Mouse (Mus musculus): ENCODE data around the gene Ubtf.
"Not testable (repeated sequence)": the region's sequence is repeated elsewhere in the genome, so short reads cannot be mapped to it uniquely, and the experiment has no call there.

Ubtf gene

DNA sequence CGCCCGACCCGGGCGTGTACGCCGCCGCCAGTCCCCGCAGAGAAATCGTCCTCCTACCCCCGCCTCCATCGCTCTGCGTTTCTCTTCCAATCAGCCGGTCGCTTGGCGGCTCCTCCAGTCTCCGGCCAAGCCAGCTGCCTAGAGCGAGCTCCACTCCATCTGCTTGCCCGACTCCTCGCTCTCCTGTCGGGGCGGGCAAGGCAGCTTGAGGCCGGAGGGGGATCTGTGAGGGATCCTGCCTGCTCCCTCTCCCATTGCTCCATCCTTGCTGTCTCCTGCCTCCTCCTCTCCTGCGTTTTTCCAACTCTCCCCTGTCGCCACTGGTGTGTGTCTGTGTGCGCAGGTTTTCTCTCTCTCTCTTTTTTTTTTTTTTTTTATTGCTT, at the start of gene Ubtf:
Gene Ubtf, minus strand, starts transcription at position 333 of the 383 bp plus-strand sequence.
- peak; percentile 86 for DNase-seq (ENCODE audit: low read depth, low spot score)

DNA sequence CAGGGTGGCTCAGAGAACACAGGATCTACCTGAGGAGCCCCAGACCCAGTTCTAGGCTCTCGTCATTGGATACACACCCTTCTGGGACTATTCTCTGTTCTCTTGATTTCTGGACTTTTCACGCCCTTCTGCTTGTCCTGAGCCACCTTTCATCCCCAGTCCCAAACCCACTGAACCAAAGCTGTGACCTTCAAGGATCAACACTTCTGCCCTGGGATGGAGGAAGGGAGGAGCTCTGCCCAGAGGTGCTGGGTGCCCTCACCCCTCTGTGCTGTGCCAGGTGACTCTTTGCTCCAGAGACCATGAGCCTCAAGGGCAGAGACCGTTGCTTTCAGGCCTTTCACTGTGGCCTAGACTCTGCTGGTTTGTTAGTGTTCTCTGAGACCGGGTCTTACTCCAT, 49.7 kb upstream of the Ubtf start:
- DNase-seq (ENCODE audit: low read depth, low spot score): no peak

DNA sequence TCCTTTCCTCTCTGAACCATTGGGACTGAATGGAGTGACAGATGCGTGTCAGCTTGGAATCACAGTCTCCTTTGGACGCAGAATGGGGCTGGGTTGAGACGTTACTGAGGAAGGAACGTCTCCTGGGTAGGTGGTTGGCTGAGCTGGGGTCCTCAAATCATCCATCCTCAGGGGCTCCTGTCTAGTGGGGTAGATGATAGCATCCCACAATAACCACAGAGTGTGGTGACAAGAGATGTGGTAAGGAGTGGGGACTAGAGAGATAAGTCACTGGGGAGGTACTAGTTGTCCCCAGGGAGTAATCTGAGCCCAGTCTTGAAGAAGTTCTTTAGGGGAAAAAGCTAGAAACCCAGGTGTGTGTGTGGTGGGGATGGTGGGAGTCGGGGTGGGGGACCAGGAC, 48.8 kb upstream of the Ubtf start:
- no peak for DNase-seq (ENCODE audit: low read depth, low spot score)

DNA sequence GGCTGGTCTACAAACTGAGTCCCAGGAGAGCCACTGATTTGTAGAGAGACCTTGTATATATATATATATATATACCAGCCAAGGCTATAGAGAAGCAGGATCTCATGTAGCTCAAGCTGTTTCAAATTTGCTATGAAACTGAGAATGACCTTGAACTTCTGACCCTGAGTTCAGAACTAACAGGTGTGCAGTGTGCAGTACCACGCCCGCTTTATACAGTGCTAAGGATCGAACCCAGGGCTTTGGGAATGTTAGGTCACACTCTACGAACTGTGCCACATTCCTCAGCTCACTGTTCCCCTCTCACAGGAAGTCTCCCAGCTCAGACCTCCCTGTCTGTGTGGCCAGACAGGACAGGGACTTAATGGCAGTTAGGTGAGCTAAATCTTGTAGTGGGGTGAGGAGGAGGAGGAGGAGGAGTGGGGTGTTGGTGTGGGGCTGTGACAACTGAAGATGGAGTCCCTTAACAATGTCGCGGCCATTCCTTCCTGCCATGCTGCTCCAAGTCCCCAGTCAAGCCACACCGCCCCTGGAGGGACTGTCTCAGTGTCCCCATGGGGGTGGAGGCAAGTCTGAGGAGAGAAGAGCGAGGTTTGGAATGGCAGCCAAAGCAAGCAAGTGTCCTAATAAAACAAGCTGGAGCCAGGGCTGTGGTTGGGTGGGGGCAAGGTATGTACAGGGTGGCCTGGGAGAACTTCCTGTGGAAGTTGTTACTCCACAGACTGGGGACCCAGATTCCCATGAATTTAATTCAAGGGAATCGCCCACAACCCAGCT, 48.1 kb upstream of the Ubtf start:
- DNase-seq (ENCODE audit: low read depth, low spot score): no peak

DNA sequence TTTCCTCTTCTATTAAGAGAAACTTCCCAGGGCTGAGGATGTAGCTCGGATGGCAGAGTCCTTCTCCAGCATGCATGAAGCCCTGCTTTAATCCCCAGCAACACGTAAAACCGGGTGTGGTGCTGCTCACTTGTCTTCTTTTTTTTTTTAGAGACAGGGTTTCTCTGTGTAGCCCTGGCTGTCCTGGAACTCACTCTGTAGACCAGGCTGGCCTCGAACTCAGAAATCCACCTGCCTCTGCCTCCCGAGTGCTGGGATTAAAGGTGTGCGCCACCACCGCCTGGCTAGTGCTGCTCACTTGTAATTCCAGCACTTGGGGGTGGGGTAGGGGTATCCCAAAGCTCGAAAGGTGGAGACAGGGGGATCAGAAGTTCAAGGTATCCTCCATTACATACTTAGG, 46.6 kb upstream of the Ubtf start, which contains the start of gene Slc4a1:
Gene Slc4a1, minus strand, starts transcription at position 101 of the 400 bp plus-strand sequence.
- not testable (repeated sequence) for DNase-seq (ENCODE audit: low read depth, low spot score)

DNA sequence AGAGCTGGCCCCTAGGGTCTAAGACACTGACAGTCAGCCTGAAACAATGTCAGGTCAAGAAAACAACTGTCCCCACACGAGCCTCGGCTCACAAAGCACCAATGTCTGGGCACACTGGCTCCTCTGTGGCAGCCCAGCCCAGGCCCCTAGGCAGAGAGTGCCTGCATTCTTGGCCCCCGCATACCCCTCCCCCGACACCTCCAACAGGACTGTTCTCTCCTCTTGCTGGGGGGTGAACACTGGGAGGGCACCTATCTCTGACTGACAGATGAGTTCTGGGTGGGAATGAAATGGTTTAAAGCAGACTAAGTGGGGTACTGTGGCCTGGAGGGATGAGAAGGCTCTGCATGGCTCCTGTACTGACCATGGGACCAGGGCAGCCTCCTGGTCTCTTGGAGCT, 46.2 kb upstream of the Ubtf start:
- no peak for DNase-seq (ENCODE audit: low read depth, low spot score)

DNA sequence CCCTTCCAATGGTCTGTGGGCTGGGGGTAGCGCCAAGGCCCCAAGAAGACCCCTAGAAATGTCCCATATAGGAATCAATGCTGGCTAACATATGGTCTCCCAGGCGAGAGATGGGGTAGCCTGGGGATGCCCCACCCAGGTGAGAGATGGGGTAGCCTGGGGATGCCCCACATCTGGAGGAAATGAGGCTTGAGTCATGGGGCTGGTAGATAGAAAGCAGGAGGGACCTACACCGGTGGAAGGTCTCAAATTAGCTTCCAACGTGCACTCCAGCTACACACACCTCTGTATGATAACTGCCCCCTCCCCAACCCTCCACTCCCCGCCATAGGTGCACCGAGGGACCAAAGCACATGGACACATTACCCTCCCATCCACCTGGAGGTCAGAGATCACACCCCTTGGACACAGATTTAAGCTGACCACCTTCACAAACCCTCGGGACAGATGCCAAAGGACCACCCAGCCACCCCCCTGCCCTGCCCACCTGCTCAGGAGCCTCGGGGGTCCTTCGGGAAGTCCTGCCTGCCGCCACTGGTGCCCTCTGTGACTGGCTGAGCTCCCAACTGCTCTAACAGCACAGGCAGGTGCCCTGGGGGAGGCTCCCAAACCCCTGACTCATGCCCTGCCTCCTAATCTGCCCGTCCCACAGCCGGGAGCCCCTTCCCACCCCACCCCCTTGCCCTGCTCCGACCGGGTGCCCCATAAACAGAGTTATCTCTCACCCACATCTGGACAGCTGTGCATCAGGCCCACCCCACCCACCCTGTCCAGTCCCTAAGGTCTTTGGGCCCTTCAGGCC, 45.2 kb upstream of the Ubtf start:
- DNase-seq (ENCODE audit: low read depth, low spot score): no peak

DNA sequence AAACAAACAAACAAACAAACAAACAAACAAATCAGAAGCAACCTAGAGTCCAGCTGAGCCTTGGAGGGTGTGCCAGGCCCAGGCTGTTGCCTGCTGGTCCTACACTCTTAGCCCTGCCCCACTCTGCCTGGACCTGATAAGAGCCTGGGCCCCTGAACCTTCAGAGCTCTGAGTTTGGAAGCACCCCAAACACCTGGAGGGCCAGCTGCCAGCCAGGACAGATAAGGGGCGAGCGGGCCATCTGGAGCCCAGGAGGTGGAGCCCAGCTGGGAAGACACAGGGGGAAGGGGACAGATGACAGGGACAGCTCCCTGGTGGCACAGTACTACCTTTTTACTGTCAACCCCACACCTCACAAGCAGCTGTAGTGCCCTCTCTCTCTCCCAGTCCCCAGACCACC, 44.1 kb upstream of the Ubtf start:
- no peak for DNase-seq (ENCODE audit: low read depth, low spot score)

DNA sequence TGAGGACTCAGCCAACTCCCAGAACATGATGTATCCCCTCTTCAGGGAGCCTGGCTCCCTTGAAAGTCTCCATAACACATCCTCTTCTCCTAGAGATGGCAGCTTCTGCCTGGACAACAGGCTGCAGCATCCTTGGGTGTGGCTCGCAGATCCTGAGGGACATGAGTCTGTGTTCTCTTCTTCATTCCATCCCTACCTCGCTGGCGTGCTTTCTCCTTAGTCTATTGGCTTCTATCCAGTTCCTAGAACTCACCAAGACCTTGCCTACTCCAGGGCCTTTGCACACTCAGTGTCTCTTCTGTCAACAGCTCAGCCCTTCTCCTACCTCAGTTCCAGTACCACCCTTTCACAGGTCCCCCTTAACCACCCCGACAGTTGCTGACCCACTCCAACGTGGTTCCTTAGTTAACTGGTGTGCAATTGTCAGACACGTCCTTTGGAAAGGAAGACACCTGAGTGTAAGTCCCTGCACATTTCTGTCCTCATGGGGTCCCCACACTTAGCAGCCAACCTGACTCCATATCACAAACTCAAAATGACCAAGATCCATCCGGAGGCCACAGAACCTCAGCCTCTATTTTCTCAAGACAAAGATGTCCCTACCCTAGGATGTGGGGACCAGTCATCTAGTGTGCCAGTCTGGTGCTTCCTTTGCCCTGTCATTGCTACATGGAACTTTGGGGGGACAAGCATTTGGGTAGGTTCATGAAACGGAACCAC, 42.4 kb upstream of the Ubtf start:
- DNase-seq (ENCODE audit: low read depth, low spot score): no peak

DNA sequence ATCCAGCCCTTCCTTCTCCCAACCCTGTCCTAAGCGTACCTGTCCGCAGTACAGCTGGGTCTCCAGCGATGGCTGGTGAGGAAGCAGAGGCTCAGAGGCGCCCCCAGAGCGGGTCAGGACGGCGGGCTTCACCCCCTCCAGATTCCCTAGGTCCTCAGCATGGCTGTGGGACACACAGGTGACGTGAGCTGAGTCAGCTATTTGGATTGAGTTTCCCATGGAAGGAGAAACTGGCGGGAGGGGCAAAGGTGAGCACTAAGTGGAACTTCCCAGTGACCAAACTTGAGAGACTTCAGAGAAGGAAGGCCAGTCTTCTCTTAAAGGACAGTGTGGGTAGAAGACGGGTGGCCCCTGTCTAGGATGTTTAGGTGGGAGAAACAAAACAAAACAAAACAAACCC, 38.8 kb upstream of the Ubtf start:
- no peak for DNase-seq (ENCODE audit: low read depth, low spot score)

DNA sequence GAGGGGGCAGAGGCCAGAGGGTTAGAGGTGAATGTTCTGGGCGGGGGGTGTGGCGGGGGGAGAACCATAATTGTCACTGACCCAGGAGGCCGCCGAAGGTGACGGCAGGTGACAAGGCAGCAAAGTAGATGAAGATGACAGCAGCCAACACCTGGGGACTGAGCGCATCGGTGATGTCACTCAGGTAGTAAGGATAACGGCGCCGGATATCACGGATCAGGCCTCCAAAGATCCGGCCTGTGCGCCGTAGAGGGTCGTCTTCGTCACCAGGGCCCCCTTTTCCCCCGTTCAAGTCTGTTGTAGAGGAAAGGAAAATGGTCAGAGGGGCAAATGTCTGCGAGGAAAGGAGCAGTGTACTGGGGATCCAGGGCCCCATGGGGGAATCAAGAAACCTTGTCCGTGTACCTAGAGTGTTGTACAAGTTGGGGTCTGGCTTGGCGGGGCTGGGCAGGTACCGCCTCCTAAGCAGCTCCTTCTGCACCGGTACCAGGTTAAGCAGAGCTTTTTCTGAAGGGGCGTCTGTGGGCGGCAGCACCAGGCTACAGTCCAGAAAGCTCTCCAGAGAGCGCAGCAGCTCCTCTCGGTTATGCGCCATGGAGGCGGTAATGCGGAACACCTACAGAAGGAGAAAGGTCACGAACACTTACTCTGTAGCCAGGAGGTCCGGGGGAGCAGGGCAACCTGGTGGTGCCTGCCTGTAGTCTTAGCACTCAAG, 37.3 kb upstream of the Ubtf start:
- no peak for DNase-seq (ENCODE audit: low read depth, low spot score)

DNA sequence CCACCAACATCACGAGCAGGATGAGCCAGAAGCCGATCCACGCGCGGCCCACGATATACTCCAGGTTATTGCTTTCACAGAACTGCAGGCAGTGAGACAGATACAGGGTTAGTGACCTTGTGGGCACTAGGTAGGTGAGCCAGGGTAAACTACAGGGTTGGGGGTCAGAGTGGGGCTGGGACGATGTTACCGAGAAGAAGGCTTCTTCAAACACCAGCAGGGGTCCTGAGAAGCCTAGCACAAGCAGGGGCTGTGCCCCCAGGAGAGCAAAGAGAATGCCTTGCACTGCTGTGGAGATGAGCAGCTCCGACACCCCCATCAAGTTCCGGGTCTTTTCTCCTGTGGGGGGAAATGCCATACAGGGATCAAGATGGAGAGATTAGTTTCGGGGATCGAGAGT, 36.6 kb upstream of the Ubtf start:
- DNase-seq (ENCODE audit: low read depth, low spot score): no peak

DNA sequence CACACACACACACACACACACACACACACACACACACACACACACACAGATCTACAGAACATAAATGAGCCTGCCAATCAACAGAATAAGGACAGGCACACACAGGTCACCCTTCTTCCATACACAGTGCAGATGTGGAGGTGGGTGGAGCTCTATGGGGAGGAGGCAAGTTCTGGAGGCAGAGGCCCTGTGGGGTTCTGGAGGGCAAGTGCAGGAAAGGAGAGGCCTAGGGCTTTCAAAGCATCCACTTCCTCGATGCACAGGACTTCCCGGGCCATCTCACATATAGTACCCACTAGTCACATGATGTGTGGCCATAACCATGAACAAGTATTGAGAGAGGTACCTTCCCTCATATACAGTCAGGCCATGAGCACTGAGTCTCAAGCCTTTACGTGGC, 36.0 kb upstream of the Ubtf start:
- no peak for DNase-seq (ENCODE audit: low read depth, low spot score)

DNA sequence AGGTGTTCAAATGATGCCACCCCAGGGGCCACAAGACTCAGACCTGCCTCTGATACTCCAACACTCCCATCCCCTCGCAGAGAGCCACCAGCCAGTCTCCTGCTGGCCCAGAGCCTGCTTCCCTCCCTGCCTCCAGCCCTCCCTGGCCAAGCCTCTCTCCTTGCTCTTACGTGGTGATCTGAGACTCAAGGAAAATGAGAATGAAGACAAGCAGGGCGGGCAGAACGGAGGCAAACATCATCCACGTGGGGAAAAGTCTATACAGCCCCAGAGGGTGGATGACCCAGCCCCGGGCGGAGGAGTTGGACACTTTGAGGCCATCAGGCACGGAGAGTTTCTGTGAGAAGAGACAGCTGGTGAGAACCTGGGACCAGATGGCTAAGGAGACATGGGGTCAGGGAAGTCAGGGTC, 33.5 kb upstream of the Ubtf start:
- DNase-seq (ENCODE audit: low read depth, low spot score): no peak

DNA sequence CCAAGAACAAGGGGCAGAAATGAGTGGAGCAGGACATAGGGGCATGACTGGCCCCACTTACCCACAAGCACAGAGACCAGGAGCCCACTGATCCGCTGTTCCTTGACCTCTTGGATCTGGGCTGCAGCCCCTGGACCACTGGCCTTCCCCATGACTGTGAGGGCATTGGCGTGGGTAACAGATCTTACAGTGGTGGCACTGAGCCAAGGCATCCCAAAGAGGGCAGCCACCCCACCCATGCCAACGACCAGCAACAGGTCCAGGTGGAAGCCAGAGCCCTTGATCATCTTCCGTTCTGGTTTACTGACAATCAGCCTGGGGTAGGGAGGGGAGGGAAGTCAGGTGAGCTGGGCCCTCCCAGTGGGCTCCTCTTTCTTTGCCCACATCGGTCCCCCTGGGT, 32.8 kb upstream of the Ubtf start:
- no peak for DNase-seq (ENCODE audit: low read depth, low spot score)

DNA sequence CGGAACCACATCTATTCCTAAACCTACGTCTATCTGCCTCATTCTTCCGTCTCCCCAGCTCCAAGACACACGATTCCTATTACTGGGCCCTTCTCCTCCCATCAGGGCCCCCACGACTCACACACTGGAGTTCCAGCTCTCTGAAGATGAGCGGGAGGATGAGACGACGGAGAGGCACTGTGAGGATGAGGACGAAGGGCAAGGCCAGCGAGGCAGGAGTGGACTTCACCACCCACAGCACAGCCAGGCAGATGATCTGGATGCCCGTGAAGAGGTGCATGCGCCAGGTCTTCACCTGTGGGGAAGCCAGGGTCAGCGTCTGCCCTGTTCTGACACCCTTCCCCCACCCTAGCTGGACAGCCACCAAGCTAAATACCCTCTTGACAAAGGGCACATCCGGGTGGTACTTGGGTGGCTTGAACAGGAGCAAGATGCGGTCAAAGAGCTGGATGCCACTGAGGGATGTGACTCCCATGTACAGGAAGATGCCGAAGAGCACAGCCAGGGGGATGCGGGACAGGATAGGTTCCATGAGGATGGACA, 31.5 kb upstream of the Ubtf start:
- DNase-seq (ENCODE audit: low read depth, low spot score): no peak

DNA sequence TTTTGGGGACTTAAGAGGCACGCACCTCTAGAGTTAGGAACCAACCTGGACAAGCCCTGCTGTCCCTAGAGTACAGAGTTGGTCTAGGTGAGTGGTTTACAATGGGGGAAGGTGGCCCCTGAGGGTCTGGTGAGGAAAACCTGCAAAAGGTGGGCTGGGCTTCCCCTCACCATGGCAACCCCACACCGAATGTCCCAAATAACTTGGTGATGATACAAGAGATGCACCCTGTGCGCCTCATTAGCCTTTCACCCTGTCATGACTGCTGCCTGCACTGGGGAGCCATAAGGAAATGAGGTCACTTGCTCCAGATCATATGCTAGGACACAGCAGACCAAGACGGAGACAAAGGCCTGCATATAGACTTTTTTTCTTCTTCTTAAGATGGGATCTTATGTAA, 30.9 kb upstream of the Ubtf start:
- no peak for DNase-seq (ENCODE audit: low read depth, low spot score)

DNA sequence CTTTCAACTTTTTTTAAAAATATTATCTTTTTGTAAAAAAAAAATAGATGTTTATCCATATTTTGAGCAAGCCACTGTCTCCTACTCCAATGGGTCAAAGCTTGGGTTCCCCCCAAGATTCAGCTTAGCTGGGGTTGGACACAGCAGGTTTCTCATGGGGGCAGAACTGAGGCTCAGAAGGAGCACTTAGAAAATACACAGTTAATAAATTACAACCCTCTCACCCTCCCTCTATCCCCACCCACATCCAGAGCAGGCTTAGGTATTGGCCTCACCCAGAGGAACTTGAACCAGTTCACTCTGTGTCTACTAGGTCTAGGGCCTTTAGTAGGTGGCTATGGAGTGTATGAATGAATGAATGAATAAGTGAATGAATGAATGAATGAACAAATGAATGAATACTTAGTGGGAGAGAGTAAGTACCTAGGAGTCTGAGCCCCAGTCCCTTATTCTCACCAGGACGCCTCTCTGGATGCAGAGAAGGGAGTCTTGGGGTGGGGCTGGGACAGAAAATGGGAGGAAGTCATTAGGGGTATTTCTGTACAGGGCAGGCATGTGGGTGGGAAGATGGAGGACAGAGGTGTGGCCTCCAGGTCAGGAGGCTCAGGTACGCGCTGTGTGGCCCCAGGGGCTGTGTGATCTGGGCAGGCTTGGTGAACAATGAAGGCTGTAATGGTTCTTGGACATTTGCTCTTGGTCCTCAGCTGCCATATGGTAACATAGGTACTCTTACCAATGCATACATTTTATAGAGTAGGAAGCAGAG, 29.8 kb upstream of the Ubtf start:
- DNase-seq (ENCODE audit: low read depth, low spot score): no peak

DNA sequence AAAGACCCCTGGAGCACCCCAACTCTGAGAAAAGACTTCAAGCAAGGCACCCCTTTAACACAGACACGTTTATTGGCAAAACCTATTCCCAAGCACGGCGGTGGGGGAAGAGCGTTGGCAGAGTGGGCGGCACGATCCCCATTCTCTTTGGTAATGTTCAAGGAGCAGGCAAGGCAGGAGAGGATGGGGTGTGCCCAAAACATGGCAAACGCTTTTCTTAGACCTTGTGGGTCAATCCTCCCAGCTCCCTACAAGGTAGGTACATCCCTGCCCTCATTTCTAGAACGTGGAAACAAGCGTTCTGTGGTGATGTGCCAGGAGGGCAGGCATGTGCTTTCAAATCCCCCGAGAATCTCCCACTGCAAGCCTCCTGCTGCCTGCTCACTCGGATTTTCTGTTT, 29.2 kb upstream of the Ubtf start:
- no peak for DNase-seq (ENCODE audit: low read depth, low spot score)

DNA sequence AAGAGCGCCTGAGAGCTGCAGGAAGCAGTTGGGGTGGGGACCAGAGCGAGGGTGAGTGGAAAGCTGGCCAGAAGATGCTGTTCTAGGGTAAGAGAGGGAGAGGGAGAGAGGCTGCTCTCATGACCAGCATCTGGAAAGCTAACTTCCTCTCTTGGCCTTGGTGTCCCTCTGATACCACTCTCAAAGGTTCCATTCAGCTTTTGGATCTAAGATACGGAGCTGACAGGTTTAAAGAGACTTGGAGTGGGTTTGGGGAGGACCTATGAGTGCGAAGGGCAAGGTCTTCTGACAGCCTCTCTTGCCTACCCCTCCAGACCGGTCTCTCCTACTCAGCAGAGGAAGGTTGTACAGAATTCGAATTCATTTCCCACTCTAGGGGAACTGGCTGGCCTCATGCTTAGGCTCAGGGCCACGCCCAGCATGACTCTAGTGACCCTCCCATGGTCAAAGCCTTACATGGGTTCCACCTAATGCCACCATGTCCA, 28.6 kb upstream of the Ubtf start:
- no peak for DNase-seq (ENCODE audit: low read depth, low spot score)

DNA sequence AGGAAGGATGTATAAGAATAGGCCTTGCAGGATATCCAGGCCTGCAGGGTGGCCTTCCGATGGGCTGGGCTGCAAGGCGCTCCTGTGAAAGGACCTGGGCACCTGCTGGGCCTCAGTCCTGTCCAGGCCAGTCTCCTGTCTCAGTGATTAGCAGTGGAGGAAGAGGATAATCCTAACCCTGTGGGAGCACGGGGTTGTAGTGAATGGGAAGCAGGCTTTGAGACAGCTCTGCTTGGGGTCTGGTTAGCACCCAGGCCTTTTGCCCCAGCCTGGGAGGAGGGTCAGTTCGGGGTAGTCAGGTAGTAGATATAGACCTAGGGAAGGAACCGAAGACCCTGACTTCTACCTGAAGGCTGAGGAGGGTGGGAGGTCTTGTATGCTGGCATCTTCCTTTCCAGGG, 28.1 kb upstream of the Ubtf start:
- no peak for DNase-seq (ENCODE audit: low read depth, low spot score)

Data from CD4-positive helper T cell, adult 2 months (primary cell).